Mouse (Mus musculus) heart, postnatal 4 days (tissue): ENCODE measurements around the gene Mrps14. TPM values are rescaled to one million over a fixed set of nuclear protein-coding genes. Genes with fewer than 3 reads are reported as not detected.

Experiments
- DNase-seq: peaks from one replicate; pipeline ENCODE4 v3.0.0; 2021
- total RNA-seq, 2 experiments: library from RNA; stranded (reverse); gene quantifications; 2 replicates each; pipeline ENCODE4 v1.2.3; 2021

The Mrps14 gene
- total RNA-seq = 10 to 100 TPM; 84.0 to 85.2 TPM

GRCm38 (mm10) chr1:160194529-160195336 lies at the start of gene Mrps14:
TSS of gene Mrps14 (plus strand) at chr1:160195215.
- peak; percentile 99 for DNase-seq

GRCm38 (mm10) chr1:160145606-160146005 lies 49.4 kb upstream of the Mrps14 start:
- no peak for DNase-seq

DNA sequence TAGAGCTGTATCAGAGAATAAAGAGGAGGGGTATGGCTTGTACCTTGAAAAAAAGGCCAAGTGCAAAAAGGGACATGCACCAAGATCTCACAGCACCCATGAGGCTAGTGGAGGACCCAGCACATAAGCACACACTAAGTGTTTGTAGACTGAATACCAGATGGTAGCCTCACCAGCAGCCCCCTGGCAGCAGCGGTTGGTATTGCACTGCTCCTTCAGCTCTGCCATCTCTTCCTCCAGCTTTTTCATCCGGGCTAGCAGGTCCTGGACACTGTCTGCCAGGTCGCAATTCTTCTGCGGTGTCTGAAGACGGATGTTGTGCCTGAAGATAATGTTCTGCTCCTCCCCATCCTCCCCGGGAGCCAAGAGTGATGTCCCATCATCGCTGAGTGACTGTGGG lies 47.7 kb upstream of the Mrps14 start:
- DNase-seq = no peak

DNA sequence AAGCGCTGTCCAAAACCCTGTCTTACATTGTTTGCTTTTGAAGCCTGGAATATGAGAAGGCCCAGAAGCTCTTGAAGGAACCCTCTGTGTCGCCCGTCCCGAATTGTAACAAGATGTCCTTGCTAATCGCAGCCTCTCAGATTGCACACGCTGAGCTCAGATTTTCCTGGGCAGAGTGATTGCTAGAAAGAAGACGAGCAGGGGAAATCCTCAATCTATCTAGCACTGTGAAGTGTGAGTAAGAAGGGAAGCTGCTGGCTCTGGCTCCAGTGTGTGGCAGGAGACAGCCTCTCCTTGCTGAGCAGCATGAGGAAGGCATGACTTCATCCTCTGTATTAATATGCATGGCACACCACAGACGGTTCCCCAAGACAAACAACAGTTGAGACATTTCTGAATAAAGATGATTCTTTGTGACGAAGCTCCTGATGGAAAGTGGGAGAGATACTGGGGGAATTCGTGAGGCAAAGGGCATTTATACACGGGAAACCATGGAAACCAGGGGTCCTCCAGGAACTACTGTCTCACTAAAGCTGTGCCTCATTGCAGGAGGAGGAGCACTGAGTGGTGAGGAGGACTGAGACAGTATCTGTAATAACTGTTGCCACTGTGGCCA lies 45.6 kb upstream of the Mrps14 start:
- no peak for DNase-seq

GRCm38 (mm10) chr1:160150726-160151125 lies 44.3 kb upstream of the Mrps14 start:
- no peak for DNase-seq

GRCm38 (mm10) chr1:160153480-160153879 lies 41.5 kb upstream of the Mrps14 start, which contains the start of gene Tnn:
TSS of gene Tnn (minus strand) at chr1:160153580.
- DNase-seq = no peak

DNA sequence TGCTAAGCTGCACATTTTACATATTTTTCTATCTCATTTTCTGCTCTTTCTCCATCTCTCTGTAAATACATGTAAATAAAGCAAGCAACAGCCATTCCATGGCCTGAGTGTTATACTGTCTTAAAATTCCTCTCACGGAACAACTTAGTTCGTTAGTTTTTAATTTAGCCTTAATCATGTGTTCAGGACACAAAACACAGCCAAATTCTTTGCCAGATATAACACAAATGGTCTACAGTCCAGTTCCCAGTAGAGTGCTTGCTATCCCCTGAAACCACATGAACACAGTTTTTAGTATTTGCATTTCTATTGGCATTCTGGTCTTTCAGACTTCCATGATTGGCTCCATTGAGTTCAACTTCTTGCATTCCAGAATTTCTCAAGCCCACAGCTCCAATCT lies 36.8 kb upstream of the Mrps14 start:
- no peak for DNase-seq

- DNase-seq = no peak
Measured at GRCm38 (mm10) chr1:160166600-160166999, 28.4 kb upstream of the Mrps14 start.

DNA sequence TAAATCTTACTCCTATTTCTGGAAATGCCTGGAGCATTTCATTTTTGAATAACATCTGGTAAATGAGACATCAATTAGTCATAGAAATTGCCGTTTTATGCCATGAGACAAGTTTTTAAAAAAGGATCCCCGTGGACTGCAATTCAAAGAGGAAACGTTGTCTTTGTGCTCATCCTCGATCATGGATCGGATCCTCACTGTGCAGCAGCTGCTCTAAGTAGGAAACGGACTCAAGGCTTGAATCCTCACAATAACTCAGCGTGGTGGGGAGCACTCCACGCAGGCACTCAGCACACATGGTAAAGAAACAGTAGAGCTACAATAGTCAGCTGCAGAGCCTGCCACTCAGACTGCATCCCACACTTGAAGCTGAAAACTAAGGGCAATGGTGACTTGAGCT lies 18.1 kb upstream of the Mrps14 start:
- DNase-seq = no peak

GRCm38 (mm10) chr1:160181216-160181615 lies 13.8 kb upstream of the Mrps14 start:
- DNase-seq = no peak

DNA sequence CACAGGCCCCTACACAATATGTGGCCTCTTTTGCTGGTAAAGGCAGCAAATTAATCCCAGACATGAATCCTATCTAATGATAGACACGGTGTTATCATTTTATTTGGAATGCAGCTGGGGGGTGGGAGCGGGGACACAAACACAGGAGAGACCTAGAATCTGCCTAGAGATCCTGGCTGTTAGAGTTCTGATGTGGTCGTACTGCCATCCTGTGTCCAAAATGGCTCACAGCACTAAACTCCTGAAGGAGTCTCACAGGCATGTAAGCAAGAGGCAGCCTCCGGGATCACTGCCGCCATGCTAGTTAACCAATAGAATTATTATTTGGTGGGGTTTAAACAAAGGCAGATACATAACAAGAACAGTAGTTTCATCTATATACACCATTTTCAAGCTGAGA lies 10.5 kb upstream of the Mrps14 start:
- DNase-seq = peak; percentile 33

DNA sequence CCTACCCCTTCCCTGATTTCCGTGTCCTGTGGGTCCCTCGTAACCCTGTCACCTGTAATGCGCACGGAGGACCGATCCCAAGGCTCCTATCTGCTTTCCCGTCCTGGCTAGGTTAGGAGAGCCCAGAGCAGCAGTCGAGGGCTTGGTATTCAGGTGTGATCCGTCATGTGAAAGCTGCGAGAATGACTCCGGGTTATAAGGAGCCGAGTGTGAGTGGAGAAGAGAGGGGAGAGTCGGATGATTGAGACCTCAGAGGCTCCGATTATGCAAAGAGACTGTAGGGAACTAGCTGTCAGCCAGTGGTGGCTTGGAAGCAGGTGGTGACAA lies 285 bp downstream of the Mrps14 start:
- no peak for DNase-seq

DNA sequence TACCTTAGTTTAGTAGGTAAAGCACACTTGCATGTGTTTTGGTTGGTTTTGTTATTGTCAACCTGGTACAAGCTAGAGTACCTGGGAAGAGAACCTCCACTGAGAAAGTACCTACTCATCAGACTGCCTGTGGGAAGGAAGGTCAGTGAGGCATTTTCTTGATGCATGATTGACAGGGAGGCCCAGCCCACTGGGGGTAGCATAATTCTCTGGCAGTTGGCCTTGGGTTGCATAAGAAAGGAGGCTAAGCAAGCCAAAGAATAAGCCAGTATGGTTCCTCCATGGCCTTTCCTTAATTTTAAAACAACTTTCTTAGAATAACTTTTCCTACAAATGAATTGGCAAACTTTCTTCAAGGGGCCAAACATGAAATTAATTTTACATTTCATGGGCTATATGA lies 10.5 kb downstream of the Mrps14 start:
- no peak for DNase-seq

DNA sequence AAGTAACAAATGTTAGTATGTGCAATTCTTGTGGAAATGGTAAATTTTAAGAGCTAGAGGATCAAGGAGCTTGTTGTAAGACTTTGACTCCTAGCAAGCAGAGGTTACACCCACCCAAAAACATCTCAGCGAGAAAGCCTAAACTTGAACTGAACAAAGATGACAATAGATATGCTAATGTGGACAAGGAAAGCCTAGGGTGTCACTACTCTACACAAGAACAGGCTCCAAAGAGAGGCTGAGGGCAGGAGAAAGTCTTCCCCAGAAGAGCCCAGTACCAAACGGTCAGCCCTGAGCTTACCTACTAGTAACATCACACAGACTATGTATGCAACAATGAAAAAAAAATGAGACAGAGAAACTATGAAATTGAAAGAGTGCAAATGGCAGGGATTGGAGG lies 14.8 kb downstream of the Mrps14 start:
- no peak for DNase-seq

DNA sequence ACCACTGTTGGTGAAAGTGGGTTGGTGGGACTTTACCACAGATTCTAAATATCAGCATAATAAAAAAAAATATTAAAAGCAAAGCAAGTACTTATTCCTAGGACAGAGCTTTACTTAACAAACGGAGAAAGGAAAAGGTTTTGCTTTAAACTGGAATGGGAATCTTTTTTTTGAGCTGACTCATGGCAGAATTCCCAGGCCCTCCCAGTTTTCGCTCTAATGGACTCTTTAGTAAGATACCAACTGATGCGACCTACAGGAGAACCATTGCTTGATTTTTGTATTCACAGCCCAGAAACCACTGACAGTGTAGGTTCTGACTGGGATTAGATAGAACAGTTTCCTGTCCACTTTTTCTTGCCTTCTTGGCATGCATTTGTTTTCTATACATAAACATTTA lies 15.6 kb downstream of the Mrps14 start:
- DNase-seq = no peak

GRCm38 (mm10) chr1:160211597-160212122 lies 16.6 kb downstream of the Mrps14 start:
- no peak for DNase-seq

DNA sequence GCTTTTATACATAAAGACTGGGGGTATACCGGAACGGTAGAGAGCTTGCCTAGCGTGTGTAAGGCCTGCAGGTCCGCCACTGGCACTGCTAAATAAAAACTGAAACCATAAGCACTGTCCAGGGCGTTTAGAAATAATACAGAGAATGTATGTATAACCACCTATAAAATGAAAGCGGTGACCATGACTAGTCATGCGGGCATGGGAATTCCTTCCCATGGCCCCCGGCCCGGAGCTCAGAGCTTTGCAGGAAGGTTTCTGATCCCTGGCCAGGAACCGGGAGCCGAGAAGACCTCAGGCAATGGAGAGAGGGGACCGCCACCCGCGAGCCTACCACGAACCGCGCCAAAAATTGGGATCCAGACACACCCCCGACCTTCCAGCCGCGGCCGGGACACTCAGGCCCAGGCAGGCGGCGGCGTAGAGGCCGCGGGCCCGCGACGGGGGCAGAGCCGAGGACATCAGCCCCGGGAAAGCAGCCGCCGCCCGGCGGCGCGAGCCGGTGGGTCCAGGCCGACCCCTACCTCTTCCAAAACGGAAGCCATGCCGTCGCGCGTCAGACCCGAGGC lies 17.2 kb downstream of the Mrps14 start:
- DNase-seq = peak; percentile 70

DNA sequence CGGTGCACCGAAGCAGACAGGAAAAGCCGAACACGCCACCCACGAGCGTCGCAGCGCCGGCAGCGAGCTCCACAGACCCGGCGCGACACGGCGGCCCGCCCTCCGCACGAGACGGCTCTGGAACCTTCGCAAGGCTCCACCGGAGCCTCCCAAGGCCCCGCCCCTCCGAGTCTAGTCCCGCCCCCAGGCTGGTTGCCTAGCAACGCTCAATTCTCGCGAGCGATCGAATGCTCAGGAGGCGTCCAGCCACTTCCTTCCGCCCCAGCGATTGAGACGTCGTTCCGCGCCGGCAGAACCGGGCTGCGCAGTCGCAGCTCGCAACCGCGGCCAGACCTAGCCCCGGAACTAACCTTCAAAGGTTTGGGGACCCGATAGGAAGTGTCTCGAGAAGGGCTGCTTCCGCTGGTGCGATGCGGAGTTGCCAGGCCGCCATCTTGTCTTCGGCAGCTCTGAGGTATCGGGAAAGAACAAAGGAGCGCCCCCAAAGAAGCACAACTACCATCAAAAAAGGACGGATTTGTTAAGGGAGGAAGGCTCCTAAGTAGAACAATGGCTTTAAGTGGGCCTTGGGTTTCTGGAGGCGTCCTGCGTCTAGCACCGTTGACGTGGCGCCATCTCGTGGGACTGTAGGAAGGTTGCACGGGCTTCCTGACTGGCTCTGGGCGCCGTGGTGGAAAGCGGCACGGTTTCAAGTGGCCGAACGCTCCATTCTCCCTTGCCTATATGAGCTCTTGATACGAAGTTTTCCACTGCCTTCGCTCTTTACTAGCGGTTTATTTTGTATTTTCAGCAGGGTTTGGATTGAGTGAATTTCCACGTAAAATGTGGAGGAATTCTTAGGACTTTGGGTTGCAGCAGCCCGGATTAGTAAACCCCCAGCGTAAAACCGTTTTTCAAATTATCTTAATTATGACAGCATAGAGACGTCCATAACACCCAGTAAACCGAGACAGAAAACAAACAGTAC lies 18.0 kb downstream of the Mrps14 start, which contains the start of gene Cacybp:
Gene Cacybp (minus strand): TSS at position 173 of the 967 bp plus-strand sequence.
- peak; percentile 100 for DNase-seq

GRCm38 (mm10) chr1:160214171-160214570 lies 19.2 kb downstream of the Mrps14 start:
- DNase-seq = no peak

- no peak for DNase-seq
Measured at GRCm38 (mm10) chr1:160217898-160218297, 22.9 kb downstream of the Mrps14 start.

DNA sequence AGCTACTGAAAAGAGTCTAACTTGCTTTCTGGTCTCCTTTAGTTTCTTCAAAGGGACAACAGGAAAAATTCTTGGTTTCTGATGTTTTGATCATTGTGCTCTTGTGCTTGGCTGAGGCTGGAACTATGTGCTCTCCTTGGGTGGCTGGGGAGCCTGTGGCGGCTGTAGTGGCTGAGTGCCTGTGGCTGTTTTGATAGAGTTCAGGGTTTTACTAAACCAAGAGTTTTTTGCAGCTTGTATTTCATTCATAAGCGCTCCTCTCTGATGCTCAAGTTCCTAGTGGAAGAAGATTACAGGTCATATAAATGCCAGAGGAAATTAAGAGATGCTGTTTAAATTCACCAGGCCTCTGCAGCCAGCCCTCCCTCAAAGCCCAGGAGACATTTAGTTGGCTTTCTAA lies 29.1 kb downstream of the Mrps14 start:
- no peak for DNase-seq

DNA sequence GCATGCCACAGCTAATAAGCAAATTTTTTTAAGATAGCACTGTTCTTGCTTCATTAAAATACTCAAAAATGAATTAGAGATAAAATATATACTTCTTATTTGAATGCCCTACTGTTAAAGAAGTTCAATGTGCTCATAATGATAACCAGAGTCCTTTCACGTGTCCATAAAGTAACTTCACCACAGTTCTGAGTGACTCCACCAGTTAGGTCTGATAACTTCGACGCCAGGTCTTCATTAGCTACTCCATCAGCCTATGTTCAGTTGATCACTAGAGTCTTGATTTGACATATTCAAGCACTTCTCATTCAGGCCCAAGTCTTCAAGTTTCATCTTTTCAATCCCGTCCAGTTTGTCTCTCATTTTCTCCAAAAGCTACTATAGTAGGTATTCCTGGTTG lies 32.2 kb downstream of the Mrps14 start:
- no peak for DNase-seq
